Mouse (Mus musculus) E14TG2a.4 (cell line): ENCODE measurements around the gene Calcoco1.

Source experiments
- CTCF ChIP-seq: conservative IDR thresholded peaks from 2 replicates; pipeline ENCODE4 v1.5.1; 2014; ENCODE audit warnings: low read length
- NANOG ChIP-seq: IDR thresholded peaks from 2 replicates; pipeline ENCODE4 v1.6.1; 2014; ENCODE audit warnings: borderline replicate concordance, low read length, mixed read lengths
- POU5F1 ChIP-seq: IDR thresholded peaks from 2 replicates; pipeline ENCODE4 v1.6.1; 2014; ENCODE audit warnings: low read length, borderline replicate concordance

- TF ChIP-seq CTCF (no peak), NANOG (no peak), POU5F1 (no peak)
Measured at GRCm38 (mm10) chr15:102721016-102721898, 721 bp downstream of the Calcoco1 start.
